Mouse (Mus musculus): ENCODE results near the gene Ksr1. TPM values are rescaled to one million over a fixed set of nuclear protein-coding genes. Genes with fewer than 3 reads are reported as not detected.

The Ksr1 gene
- polyA plus RNA-seq, 1 experiment = 20.6 TPM

GRCm38 (mm10) chr11:78967371-78967770 is 178.8 kb downstream of the Ksr1 start:
- Histone ChIP-seq H3ac (ENCODE audit: control insufficient read depth, insufficient read length) (no peak overlapping the region), H3K4me3 (no peak overlapping the region), H3K4me2 (ENCODE audit: low read depth) (no peak overlapping the region), H3K79me2 (ENCODE audit: control insufficient read depth, insufficient read depth) (no peaks in the 10 kb centered on the region), H3K36me3 (ENCODE audit: control insufficient read depth, insufficient read depth) (no peaks in the 10 kb centered on the region), H3K27me3 (ENCODE audit: control insufficient read depth, insufficient read depth, insufficient read length) (no peaks in the 10 kb centered on the region)
- TF ChIP-seq MYOG (IDR thresholded peaks at IDR 0.05; ENCODE audit: control insufficient read depth in 1 of 3, insufficient read depth in 1 of 3, insufficient read length in 2 of 3, low read depth in 2 of 3) = no peak
- no peak for TF ChIP-seq E2F4 (IDR thresholded peaks at IDR 0.05; ENCODE audit: insufficient read depth)
- no peak for TF ChIP-seq REST (IDR thresholded peaks at IDR 0.05; ENCODE audit: insufficient read depth, insufficient read length)
- TF ChIP-seq POLR2A (IDR thresholded peaks at IDR 0.05; ENCODE audit: insufficient read length, low read depth) = no peak
- no peak for TF ChIP-seq USF1 (IDR thresholded peaks at IDR 0.05; ENCODE audit: low read depth)
- no peak for TF ChIP-seq TCF12 (IDR thresholded peaks at IDR 0.05; ENCODE audit: insufficient read depth, poor library complexity, severe bottlenecking)
- TF ChIP-seq TCF3 (IDR thresholded peaks at IDR 0.05; ENCODE audit: insufficient read length, low read depth) = no peak
- TF ChIP-seq MYOD1 (IDR thresholded peaks at IDR 0.05; ENCODE audit: control insufficient read depth in 1 of 3, insufficient read length in 2 of 3, low read depth in 2 of 3) = no peak
- TF ChIP-seq MAX (IDR thresholded peaks at IDR 0.05; ENCODE audit: low read depth) = no peak
- no peak for TF ChIP-seq SRF (IDR thresholded peaks at IDR 0.05; ENCODE audit: control insufficient read depth, insufficient read length, low read depth)
- no peak for TF ChIP-seq POLR2AphosphoS2 (IDR thresholded peaks at IDR 0.05; ENCODE audit: insufficient read length, low read depth)
- TF ChIP-seq CEBPB (IDR thresholded peaks at IDR 0.05; ENCODE audit: insufficient read depth, poor library complexity, severe bottlenecking) = no peak

Other genes starting within 250 kb of the Ksr1 start
- 0.38 TPM for gene Nos2, start 225.6 kb downstream of the Ksr1 start, polyA plus RNA-seq (2012; fragmentation: generic; extraction: Trizol)
- gene Lgals9, start 161.5 kb downstream of the Ksr1 start, polyA plus RNA-seq (2012; fragmentation: generic; extraction: Trizol) = 20.9 TPM
- gene Wsb1, start 108.3 kb upstream of the Ksr1 start, polyA plus RNA-seq (2012; fragmentation: generic; extraction: Trizol) = 35.1 TPM
- gene Gm9964, start 150.5 kb upstream of the Ksr1 start, polyA plus RNA-seq (2012; fragmentation: generic; extraction: Trizol) = not detected
- gene Nf1, start 193.3 kb upstream of the Ksr1 start, polyA plus RNA-seq (2012; fragmentation: generic; extraction: Trizol) = 8.2 TPM